Mouse (Mus musculus) layer of hippocampus, postnatal 14 days (tissue): ENCODE measurements at regions not wholly inside any gene's neighbourhood (a gene's known extent, or its start where the extent isn't known, plus 50 kb on each side); places are given as distances from the start of the nearest gene placed in this dataset.

Experiments used
- DNase-seq, 2 experiments: peaks; one replicate each; pipeline ENCODE4 v3.0.0; 2021 to 2022; ENCODE audit warnings: low spot score in 2 of 2, mixed read lengths in 1 of 2

- no peak for DNase-seq
Observed at GRCm38 (mm10) chr4:105911678-105912077, 122.0 kb downstream of the Gm12728 start.

- no peak for DNase-seq
Observed at GRCm38 (mm10) chr4:105912296-105912695, 122.6 kb downstream of the Gm12728 start.

GRCm38 (mm10) chr4:105914996-105915395 lies 125.3 kb downstream of the Gm12728 start:
- DNase-seq = peak in 1 of 2 experiments; percentile 45

- DNase-seq = no peak
Observed at GRCm38 (mm10) chr4:105916229-105916628, 126.6 kb downstream of the Gm12728 start.

- DNase-seq = no peak
Observed at GRCm38 (mm10) chr4:105924781-105925382, 135.2 kb downstream of the Gm12728 start.

GRCm38 (mm10) chr4:105925506-105925905 lies 135.8 kb downstream of the Gm12728 start:
- DNase-seq = no peak

GRCm38 (mm10) chr4:105929658-105930057 lies 140.0 kb downstream of the Gm12728 start:
- DNase-seq = no peak

- no peak for DNase-seq
Observed at GRCm38 (mm10) chr4:105934971-105935370, 145.3 kb downstream of the Gm12728 start.

- DNase-seq = no peak
Observed at GRCm38 (mm10) chr4:105936755-105937514, 147.3 kb downstream of the Gm12728 start.

- DNase-seq = no peak
Observed at GRCm38 (mm10) chr4:105937587-105937986, 147.9 kb downstream of the Gm12728 start.

GRCm38 (mm10) chr4:105938886-105939285 lies 149.2 kb downstream of the Gm12728 start:
- no peak for DNase-seq

GRCm38 (mm10) chr4:105939636-105940199 lies 150.0 kb downstream of the Gm12728 start:
- DNase-seq = no peak

- DNase-seq = no peak
Observed at GRCm38 (mm10) chr4:105940891-105941290, 151.2 kb downstream of the Gm12728 start.

- DNase-seq = peak; percentile 60 to 67
Observed at GRCm38 (mm10) chr4:105941785-105942184, 152.1 kb downstream of the Gm12728 start.

GRCm38 (mm10) chr4:105944962-105945361 lies 155.3 kb downstream of the Gm12728 start:
- DNase-seq = no peak

- no peak for DNase-seq
Observed at GRCm38 (mm10) chr4:105945921-105946320, 156.3 kb downstream of the Gm12728 start.

- DNase-seq = no peak
Observed at GRCm38 (mm10) chr4:105948326-105948725, 158.7 kb downstream of the Gm12728 start.

- DNase-seq = no peak
Observed at GRCm38 (mm10) chr4:105952406-105952805, 162.7 kb downstream of the Gm12728 start.

GRCm38 (mm10) chr4:105956516-105956915 lies 166.8 kb downstream of the Gm12728 start:
- no peak for DNase-seq

GRCm38 (mm10) chr4:105958331-105958730 lies 168.7 kb downstream of the Gm12728 start:
- DNase-seq = no peak

GRCm38 (mm10) chr4:105961686-105962360 lies 172.2 kb downstream of the Gm12728 start:
- DNase-seq = no peak

- no peak for DNase-seq
Observed at GRCm38 (mm10) chr4:105962542-105962941, 172.9 kb downstream of the Gm12728 start.
